Mouse (Mus musculus) ovary, postnatal 10 days (tissue): ENCODE measurements around the gene Ankrd61.

Experiments
- DNase-seq: peaks from one replicate; pipeline ENCODE4 v3.0.0; 2022; ENCODE audit warnings: low spot score

Ankrd61 gene

DNA sequence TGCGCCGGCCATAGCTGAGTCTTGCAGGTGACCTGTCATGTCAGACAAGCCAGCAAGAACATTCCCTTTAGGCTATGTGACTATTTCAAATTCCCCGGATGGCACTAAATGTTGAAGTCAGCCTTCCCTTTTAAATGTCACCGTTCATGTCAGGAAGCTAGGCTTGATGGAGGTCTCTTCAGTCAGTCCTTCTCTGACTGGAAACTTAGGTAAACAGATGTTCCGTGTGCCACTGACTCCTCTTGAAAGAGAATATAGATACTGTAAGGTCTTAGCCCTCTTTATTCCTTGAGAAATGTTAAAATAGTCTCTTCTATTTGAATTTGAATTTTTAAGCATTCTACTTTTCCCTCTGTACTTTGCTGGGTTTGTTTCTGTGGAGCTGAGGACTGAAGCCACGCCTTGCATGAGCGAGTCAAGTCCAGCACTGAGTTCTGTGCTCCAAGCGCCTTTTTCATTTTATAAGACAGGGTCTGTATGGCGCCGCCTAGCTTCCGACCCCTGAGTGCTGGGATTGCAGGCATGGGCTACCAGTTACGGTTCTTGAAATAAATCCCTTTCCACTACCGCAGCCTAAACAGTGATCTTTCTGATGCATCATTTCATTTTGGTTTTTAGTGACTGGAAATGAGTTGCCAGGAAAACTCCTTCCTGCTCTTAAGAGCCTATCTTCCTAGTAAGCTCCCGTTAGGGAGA lies at the start of gene Ankrd61:
Gene Ankrd61 (minus strand): TSS at position 51 of the 696 bp plus-strand sequence.
- no peak for DNase-seq

DNA sequence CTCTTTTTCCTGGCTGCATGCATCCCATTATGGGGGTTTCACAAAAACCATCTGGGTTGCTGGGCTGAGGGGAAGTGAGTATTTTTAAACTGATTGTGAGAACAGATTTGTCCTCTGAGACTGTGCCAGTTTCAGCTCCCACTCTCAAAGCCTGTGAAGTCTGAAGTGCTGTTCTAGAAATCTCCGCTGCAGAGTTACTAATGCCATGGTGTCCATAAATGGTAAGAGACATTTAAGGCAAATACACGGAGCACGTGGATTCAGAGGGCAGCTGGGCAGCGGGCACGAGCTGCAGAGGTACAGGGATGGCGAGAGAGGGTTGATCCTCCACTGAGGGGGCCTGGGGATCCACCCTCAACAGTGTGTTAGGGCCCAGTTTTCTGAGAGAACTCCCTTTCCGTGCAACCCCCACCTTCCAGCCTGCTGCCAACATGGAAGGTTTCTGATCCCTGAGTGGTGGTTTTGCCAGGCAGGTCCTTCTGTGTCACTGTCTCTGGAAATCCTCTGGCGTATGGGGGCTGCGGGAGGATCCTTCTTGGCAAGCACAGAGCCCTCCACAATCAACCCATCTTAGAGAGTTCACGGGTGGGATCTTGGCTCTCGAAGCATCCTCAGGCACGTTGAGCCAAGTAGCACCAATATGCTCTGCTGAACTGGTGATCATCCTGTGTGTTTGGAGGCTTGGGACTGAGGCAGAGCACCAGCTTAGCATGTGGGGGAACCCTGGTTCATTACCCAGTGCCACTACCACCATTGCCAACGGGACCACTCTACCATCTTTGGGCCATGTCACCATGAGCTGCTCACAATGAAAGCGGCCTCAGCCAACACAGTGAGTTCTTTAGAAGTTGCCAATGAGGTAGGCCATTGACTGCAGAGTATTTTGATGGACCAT lies 46.0 kb upstream of the Ankrd61 start:
- DNase-seq, result no peak

DNA sequence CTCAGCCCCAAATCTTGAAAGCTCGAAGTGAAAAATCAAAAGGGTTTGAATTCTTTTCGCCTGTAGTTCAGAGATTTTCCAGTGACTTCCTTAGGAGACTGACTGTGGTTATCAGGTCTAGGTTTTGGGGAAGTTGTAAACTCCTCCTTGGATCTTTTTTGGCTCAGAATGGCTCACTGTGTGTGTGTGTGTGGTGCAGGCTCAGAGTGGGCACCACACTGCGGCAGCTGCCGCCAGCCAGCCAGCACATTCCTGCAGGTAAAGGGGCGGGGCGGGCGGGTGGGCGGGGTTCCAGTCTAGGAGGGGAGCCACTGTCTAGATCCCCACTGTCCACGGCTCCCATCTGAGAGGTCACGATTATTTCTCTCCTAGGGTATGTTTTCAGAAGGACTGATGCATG lies 44.1 kb upstream of the Ankrd61 start:
- DNase-seq, result no peak

DNA sequence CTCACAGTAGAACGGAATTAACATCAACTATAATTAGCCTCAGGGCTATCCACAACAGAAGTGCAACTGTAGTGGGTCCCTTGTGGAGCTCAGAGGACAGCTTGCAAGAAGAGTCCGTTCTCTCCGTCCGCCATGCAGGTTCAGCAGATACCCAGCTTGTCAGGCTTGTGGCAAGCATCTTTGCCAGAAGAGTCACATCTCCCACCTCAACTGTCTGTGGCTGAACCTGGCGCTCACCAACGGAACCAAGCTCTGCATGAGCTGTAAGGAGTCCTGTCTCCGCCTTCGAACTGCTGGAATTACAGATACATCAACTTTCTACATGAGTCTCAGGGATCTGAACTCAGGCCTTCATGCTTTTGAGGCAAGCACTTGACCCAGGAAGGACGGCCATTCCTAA lies 38.7 kb upstream of the Ankrd61 start:
- DNase-seq, result no peak

DNA sequence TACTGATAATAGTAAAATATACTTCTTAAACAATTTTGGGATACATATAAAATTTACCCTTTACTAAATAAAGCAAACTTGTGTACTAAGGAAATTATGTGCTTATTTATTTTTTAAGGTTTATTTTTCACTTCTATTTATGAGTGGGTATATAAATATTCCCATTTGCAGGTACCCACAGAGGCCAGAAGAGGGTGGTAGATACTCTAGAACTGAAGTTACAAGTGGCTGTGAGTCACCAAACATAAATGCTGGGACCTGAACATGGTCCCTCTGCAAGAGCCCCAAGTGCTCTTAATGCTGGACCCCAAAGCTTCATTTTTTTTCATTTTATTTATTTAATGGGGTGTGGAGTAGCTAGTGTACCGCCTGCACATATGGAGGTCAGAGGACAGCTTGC lies 36.4 kb upstream of the Ankrd61 start:
- no peak for DNase-seq

- DNase-seq, result no peak
Observed at GRCm38 (mm10) chr5:143933414-143933813, 35.9 kb upstream of the Ankrd61 start.

DNA sequence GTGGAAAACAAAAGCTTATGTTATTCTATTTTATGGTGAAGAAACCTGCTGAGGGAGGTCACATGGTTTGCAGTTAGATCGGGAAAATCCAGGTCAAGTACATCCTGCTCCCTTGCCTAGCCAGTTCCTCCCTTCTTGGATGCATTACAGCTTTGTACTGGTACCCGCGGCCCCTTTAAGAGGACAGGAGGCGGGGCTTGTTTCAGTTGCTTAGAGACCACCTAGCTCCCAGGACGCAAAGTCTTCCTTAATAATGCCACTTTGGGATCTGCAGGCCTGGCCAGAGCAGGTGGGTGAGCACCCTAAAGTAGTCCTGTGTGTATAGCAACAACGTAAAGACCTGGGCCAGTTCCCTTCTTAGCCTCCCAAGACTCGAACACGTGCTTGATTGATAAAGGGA lies 35.3 kb upstream of the Ankrd61 start, which contains the start of gene Rsph10b:
Gene Rsph10b (plus strand): TSS at position 205 of the 400 bp plus-strand sequence.
- DNase-seq, result no peak

GRCm38 (mm10) chr5:143931863-143932580 lies 34.5 kb upstream of the Ankrd61 start:
- no peak for DNase-seq

- no peak for DNase-seq
Observed at GRCm38 (mm10) chr5:143930656-143931055, 33.2 kb upstream of the Ankrd61 start.

DNA sequence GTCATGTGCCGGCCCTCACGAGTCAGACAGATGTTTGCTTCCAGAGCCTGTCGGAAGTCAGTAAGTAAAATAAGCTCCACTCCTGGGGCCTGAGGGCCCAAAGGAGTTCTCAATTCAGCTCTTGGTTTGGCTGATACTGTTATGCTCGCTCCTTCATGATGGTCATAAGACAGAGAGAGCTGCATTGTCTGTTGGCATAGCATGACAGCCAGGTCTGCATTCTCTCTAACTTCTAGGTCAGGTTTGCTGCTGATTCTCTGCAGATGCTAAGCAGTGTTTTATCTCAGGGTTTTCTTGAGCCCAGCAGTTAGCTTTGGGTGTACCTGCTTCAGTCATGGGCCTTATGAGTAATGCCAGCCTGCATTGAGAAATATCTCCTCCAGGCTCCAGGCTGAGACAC lies 31.8 kb upstream of the Ankrd61 start:
- DNase-seq, result no peak

GRCm38 (mm10) chr5:143927875-143928274 lies 30.4 kb upstream of the Ankrd61 start, which contains the start of gene Gm42421:
Gene Gm42421 (plus strand): TSS chr5:143928175.
- DNase-seq, result no peak

DNA sequence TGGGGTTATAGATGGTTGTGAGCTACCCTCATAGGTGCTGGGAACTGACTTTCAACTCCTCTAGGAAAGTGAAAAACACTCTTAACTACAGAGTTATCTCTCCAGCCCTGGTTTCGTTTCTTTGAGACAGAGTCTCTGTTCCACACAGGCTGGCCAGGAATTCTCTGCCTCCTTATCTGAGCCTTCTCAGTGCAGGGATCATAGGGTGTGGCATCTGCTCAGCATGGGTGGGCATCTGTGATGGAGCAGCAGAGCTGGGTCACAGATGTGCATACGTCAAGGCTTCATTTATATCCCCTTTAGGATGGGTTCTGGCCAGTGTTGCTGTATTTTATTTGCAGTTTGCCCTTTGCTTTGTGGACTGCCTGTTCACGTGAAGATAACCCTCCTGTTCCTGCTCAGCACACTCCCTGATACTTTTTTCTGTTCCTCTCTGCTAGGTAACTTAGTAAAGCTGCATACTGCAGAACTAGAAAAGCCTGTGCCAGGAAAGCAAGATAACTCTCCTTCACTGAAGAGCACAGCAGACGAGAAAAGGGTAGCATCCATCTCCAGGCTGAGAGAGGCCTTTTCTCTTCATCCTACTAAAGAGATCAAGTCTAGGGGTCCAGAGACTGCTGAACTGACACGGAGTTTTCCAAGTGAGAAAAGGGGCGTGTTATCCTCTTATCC lies 27.4 kb upstream of the Ankrd61 start:
- DNase-seq, result no peak

DNA sequence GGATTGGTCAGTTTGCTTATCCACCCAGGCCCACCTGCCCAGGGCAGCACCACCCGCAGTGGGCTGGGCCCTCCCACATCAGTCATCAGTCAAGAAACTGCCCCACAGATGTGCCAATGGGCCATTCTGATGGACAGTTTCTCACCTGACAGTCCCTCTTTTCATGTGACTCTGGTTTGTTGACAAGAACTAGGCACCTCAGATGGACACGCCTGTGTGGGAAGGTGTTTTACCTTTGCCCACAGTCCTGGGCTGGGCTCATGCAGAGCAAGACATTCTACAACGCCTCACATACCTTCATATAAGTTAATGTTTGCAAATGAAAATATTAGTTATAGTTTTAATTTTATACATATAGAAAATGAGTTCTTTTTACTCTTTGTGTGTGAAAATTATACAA lies 20.6 kb upstream of the Ankrd61 start:
- DNase-seq, result no peak

- DNase-seq, result no peak
Observed at GRCm38 (mm10) chr5:143917418-143917817, 19.9 kb upstream of the Ankrd61 start.

GRCm38 (mm10) chr5:143916221-143916620 lies 18.7 kb upstream of the Ankrd61 start:
- no peak for DNase-seq

DNA sequence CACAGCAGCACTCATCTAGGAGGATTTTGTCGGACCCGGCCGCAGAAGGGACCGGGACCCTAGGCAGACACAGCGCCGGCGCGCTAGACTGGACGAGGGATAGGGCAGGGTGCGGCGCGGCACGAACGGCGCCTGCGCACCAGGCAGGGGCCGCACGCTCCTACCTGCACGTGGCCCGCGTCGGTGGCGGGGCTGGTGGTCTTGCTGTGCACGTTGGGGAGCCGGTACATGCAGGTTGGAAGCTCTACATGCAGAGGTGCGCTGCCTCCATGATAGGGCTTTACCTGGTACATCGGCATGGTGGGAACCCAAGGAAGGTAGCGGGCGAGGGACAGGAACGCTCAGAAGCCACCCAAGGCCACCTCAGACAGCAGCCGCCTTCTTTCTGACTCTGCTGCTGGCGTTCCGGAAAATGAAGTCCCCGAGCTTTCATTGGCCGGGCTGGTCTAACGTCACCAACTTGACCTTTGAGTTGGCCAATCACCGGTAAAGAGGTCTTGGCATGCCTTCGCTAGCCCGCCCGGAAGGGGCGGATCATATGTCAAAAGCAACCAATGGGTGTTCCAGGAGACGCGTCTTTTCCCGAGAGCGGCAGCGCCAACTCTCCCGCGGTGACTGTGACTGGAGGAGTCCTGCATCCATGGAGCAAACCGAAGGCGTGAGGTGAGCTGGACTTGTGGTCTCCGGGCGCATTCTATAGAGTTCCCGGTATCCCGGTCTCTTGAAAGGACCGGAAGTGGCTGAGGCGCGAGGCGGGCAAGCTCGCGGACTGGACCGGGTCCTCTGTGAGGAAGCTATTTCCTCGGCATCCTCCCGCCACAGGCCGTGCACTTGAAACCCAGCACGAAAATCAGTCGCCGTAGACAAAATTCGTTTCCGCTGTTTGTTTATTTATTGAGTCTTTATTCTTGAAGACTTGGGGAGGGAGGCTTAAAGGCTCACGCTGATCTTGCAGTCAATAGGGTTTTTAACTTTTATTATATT lies 12.2 kb upstream of the Ankrd61 start, which contains the start of the genes Aimp2 and Pms2:
Gene Aimp2 (minus strand): TSS at position 431 of the 984 bp plus-strand sequence.
Gene Pms2 (plus strand): TSS at position 548 of the 984 bp plus-strand sequence.
- DNase-seq, result peak; percentile 86

DNA sequence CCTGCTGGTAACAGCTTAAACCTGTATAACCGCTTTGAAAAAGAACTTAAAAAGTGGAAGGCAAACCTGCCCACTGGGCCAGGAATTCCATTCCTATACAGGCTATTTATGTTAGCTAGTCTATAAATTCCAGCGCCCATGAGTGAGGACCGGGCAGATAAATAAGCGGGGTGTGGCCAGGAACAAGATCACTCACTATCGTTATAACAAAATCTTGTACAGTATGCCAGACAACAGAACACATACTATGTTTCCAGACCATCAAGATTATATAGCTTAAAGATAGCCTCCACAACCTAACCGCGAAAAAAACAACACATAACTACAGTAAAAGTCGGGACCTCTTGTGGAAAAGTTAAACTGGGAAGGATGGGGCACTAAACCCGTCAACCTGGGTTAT lies 11.4 kb upstream of the Ankrd61 start:
- no peak for DNase-seq

DNA sequence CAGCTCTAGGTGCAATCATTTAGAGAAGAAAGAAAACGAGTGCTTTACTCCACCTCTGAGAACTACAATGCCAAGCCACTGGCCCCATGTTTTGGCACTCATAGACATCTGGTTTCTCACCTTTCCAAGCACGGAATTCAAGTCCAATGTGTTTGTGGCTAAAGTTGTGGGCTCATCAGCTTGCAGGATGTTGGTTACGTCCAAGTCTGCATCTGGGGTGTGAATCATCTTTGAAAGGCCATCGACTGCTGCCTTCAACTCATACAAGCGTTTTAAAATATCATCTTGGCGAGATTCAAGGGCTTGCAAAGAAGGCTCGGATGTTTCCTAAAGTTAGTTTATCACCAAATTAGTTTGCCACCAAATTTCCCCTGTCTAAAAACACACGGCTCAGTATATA lies 8.9 kb upstream of the Ankrd61 start:
- no peak for DNase-seq

DNA sequence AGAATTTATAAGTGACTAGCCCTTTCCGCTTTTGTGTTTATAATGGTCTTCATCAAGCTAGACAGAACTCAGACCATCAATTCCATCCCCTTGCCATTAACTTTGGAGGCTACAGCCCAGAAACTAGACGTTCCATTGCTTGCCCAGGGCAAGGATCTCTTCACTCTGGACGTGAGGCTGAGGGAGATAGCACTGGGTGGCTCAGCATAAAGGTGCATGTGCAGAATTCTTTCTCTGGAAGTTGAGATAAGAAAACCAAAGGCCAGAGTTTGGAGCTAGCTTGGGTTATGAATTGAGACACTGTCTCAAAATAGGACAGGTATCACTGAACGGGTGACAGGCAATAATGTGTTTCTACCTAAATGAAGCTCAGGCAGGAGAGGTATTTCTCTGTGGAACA lies 6.3 kb upstream of the Ankrd61 start:
- no peak for DNase-seq

- no peak for DNase-seq
Observed at GRCm38 (mm10) chr5:143902111-143902510, 4.6 kb upstream of the Ankrd61 start.

DNA sequence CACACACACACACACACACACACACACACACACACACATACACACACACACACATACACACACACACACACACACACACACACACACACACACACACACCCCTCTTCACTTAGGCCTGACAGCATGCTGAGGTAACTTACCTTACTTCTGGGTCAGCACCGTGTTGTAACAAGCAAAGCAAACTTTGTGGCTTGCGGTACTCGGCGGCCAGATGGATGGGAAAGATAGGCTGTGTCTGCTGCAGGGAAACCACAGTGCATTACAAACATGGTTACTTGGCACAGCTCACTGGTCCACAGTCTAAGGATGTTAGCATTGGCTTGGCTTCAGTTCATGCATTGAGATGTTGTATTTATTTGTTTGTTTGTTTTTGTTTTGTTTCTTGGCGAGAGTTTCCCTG lies 4.1 kb downstream of the Ankrd61 start:
- DNase-seq, result no peak
